Mouse (Mus musculus) CD4-positive helper T cell, adult 2 months (primary cell): ENCODE measurements around the gene Zfp599.
A peak's percentile ranks its signal among the peaks of the same experiment; 100 is the strongest.
"Not testable (repeated sequence)": the region's sequence is repeated elsewhere in the genome, so short reads cannot be mapped to it uniquely, and the experiment has no call there.

Source experiments
- DNase-seq: peaks from one replicate; pipeline ENCODE4 v3.0.0-alpha.2; 2012; ENCODE audit warnings: low read depth, missing footprints, low spot score

Gene Zfp599

DNA sequence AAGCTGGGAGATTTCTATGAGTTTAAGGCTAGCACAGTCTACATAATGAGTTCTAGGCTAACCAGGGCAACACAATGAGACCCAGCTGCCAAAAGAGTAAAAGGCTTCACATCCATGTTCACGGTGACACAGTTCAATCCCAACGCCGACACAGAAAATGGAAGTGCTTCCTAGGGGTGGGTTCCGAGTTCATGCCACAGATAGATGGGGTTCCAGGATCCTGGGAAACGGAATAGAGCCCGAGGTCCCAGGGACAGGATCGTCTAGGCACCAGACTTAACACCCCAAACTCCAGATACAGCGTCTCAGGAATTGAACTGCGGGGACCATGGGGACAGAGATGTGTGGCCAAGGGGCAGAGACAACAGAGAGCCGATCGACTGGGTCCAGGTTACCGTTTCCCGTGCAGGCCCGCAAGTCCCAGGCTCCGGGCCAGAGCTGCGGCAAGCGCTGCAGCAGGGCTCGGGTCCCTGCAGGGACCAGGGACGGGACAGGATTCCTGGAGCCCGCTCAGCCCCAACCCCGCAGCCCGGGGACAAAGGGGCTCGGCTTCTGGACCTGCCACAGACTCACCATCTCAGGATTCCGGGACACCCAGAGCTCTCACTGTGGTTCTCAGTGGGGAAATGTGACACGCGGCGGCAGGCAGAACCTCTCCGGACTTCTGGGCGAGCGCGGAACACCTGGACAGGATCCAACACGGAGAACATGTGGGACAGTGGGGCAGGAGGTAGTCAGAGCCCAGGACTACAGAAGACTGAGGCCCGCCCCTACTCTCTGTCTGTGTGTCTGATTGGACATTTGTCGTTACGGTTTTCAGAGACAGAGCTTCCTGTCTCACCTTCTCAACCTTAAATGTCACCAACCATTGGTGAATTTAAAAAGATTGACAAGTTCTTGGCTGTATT is at the start of gene Zfp599:
Zfp599 (minus strand) TSS at position 712 of the 908 bp plus-strand sequence.
- DNase-seq: peak; percentile 82

DNA sequence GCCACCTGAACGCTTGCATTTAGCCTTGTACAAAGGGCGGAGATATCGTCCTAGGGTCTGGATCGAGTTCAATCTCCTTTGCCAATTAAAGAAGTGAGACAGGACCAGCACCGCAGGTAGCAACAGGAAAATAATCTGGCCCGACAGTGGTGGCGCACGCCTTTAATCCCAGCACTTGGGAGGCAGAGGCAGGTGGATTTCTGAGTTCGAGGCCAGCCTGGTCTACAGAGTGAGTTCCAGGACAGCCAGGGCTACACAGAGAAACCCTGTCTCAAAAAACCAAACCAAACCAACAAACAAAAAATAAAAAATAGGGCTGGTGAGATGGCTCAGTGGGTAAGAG is 48.2 kb upstream of the Zfp599 start:
- DNase-seq: not testable (repeated sequence)

GRCm38 (mm10) chr9:22307156-22307919 is 47.6 kb upstream of the Zfp599 start, which contains the start of gene Zfp810:
TSS of gene Zfp810 (minus strand) at chr9:22307648.
- peak; percentile 98 for DNase-seq

- DNase-seq: no peak
Measured at GRCm38 (mm10) chr9:22306726-22307125, 47.0 kb upstream of the Zfp599 start.

DNA sequence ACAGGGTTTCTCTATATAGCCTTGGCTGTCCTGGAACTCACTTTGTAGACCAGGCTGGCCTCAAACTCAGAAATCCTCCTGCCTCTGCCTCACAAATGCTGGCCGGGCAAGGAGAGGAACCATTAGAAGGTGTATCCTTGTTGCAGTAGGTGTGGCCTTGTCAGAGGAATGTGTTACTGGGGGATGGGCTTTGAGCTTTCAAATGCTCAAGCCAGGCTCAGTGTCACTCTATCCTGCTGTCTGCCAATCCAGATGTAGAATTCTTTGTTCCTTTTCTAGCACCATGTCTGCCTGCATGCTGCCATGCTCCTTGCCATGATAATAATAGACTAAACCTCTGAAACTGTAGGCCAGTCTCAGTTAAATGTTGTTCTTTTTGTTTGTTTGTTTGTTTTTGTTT is 42.5 kb upstream of the Zfp599 start:
- DNase-seq: no peak

- peak; percentile 10 for DNase-seq
Measured at GRCm38 (mm10) chr9:22278733-22279132, 19.0 kb upstream of the Zfp599 start.

DNA sequence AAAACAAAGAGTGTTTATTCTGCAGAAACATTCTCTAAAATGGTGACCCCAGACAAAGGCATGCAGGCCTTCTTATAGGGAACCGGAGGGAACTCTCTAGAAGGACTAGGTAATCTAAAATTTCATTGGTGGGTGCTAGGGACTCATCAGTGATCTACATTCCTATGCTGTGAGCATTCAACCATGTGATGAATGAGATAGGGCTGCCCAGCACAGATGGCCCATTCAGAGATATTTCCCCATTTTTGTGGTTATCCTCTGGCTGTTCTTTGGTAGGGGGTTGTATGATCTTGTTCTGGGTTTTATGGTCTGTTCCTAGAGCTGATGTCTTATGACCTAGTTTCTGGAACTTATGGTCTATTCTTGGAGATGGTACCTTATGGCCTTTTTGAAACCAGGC is 9.2 kb upstream of the Zfp599 start:
- no peak for DNase-seq

- no peak for DNase-seq
Measured at GRCm38 (mm10) chr9:22262611-22263010, 2.9 kb upstream of the Zfp599 start.

- no peak for DNase-seq
Measured at GRCm38 (mm10) chr9:22261594-22261993, 1.9 kb upstream of the Zfp599 start.

GRCm38 (mm10) chr9:22260092-22260422 is 362 bp upstream of the Zfp599 start:
- DNase-seq: no peak

DNA sequence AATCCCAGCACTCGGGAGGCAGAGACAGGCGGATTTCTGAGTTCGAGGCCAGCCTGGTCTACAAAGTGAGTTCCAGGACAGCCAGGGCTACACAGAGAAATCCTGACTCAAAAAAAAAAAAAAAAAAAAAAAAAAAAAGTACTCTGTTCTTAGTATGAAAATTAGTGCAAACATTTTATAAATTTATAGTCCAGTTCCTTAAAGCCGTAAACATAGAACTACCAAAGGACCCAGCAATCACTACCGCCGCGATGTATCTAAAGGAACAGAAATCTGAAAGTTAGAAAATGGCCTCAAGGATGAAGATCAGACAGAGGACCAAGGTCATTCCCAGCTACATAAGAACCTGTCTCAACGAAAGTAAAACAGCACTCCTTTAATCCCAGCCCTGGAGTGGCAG is 911 bp downstream of the Zfp599 start:
- DNase-seq: no peak

DNA sequence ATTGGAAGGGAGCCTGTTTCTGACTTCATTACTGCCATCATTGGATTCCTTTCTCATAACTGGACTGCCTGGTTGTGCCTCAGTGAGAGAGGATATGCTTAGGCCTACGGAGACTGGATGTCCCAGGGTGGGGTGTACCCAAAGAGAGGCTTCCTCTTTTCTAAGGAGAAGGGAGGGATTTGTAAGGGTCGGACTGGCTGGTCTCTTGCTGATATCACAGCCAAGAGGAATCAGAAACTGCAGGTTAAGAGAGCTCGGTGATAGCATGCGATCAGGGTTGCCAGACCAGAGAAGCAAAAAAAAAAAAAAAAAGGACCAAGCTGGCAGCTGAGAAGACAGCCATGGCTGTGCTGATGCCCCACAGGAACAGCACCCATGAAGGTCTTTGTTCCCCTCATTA is 3.1 kb downstream of the Zfp599 start:
- no peak for DNase-seq

DNA sequence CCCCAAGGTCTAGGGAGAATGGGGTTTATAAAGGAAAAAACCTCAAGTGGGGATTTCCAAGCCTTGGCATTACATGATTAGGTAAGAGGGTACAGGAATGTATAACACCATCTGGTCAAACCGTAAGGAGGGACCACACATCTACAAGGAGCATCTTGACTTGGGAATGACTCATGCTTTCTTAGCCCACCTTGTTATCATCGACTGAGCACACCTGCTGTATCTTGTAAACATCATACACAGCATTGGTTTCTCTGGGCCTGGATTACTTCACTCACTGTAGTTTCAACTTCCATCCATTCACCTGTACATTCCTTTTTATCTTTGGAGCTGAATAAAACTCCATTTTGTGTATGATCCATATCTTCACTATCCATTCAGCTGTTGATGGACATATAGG is 15.5 kb downstream of the Zfp599 start:
- no peak for DNase-seq

DNA sequence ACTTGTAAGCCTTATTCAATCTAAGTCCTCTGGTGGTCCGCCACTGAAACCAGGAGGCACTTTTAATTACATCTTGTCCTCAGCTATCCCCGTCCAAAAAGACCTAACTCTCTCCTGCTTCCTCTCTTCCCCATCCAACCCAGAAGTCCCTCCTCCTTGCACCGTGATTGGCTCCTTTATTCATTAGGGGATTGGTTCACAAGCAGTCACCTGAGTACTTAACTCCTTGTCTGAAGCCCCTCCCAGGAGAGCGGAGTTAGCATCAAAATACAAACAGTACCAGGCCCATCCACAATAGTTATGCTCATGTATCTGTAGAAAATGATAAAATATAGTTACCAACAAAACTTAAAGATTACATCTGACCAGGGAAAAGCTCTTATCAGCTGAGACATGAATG is 19.7 kb downstream of the Zfp599 start:
- DNase-seq: no peak

GRCm38 (mm10) chr9:22230556-22230955 is 29.1 kb downstream of the Zfp599 start:
- peak; percentile 33 for DNase-seq

GRCm38 (mm10) chr9:22230061-22230460 is 29.6 kb downstream of the Zfp599 start:
- DNase-seq: no peak

GRCm38 (mm10) chr9:22229386-22230026 is 30.2 kb downstream of the Zfp599 start:
- no peak for DNase-seq

DNA sequence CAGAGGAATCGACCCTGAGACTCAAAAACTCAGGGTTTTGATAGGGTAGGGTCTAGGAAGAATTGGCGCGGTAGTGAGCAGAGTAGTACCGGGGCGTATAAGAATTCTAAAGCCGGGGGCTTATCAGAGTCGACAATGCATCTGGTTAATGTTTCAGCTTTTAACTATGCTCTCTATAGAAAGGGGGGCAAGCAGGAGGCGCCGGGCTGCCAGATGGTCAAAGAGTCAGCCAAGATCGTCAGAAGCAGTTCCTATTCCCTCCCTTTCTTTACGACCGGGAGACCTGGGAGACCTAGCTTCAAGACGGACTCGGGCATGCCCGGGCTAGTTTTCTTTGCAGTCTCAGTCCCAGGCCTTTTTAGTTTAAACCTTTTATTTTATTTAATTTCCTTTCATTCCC is 32.8 kb downstream of the Zfp599 start:
- DNase-seq: no peak

DNA sequence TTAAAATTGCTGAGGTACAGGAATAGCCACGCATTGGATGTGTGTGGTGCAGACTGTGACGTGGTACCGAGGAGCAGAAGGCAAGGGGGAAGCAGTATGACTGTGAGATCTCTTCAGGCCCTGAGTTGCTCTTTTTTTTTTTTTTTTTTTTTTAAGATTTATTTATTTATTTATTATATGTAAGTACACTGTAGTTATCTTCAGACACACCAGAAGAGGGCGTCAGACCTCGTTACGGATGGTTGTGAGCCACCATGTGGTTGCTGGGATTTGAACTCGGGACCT is 33.4 kb downstream of the Zfp599 start:
- peak; percentile 48 for DNase-seq

DNA sequence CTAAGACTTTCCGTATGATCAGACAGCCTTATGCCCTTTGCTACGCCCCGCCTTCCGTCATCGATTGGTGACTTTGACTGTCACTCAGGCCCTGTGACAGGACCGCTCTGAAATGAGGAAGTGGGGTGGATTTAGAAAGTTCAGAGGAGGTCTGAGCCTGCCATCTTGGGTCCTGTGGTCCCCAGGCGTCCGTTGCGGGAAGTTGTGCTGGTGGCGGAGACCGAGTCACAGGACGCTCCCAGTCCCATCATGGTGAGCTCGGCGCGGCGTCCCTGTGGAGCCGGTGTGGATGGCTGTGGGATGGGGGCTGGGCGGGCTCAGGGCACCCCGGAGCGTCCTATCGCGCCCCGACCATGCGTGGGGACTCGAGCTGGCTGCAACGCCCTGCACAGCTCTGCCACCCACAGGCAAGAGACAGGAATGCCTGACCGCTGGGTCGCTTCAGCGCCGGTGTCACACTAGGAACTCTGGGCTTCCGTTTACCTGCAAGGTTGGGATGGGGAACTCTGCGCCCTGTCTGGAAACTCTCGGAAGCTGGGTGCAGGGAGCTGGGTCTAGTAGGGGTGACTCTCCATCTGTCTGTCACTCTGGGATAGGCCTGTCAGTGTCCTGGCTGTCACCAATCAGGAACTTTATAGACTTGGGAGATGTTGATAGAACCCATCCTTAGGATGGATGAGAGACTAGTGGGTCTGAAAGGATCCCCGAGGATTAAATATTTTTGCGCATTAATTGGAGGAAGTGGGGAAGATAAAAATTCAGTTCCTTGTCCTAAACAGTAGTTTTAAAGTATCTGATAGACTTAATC is 33.9 kb downstream of the Zfp599 start, which contains the start of gene Zfp809:
Zfp809 (plus strand) TSS at position 134 of the 808 bp plus-strand sequence.
- DNase-seq: peak; percentile 99
